Mouse (Mus musculus) CH12.LX (cell line): ENCODE measurements around the gene Map3k20. TPM values are rescaled to one million over a fixed set of nuclear protein-coding genes. Genes with fewer than 3 reads are reported as not detected.
A peak's percentile ranks its signal among the peaks of the same experiment; 100 is the strongest.

Source experiments
- DNase-seq: peaks from one replicate; pipeline ENCODE4 v3.0.0-alpha.2; 2013; ENCODE audit errors: extremely low read depth
- H3K27ac ChIP-seq: 2 replicates; pipeline ENCODE4 v1.5.1; 2012; ENCODE audit warnings: low read depth, mild to moderate bottlenecking, control low read depth, moderate library complexity; ENCODE audit not compliant: insufficient read depth
- H3K27me3 ChIP-seq: replicated peaks from 2 replicates; pipeline ENCODE3; 2012; ENCODE audit warnings: inconsistent platforms
- H3K36me3 ChIP-seq, 2 experiments: replicated peaks in 1 of 2; 2 replicates each; pipeline versions ENCODE3 to v1.6.1; 2012; ENCODE audit warnings: inconsistent platforms in 1 of 2, low read length in 1 of 2, mild to moderate bottlenecking in 1 of 2, mixed read lengths in 1 of 2, moderate library complexity in 1 of 2; ENCODE audit not compliant: control insufficient read depth in 1 of 2, insufficient read depth in 1 of 2
- H3K4me1 ChIP-seq, 2 experiments: 2 replicates each; pipeline ENCODE4 v1.6.1; 2012; ENCODE audit warnings: inconsistent platforms in 1 of 2, moderate library complexity in 1 of 2; ENCODE audit not compliant: insufficient read depth in 2 of 2, control insufficient read depth in 1 of 2
- H3K4me2 ChIP-seq: 2 replicates; pipeline ENCODE4 v1.6.1; 2012; ENCODE audit warnings: low read depth, mild to moderate bottlenecking, control low read depth; ENCODE audit not compliant: poor library complexity, insufficient read depth, severe bottlenecking
- H3K4me3 ChIP-seq, 3 experiments: fragments of 150-350 bp in 1 of 3; sonication (generic) in 1 of 3; replicated peaks in 1 of 3; 2 replicates each; pipeline versions ENCODE3 to v1.5.1; 2011 to 2012; ENCODE audit warnings: low read depth in 2 of 3, low read length in 2 of 3, mild to moderate bottlenecking in 2 of 3, moderate library complexity in 2 of 3, control low read depth in 1 of 3, improper control_type of control experiment in 1 of 3, inconsistent platforms in 1 of 3, mixed read lengths in 1 of 3; ENCODE audit not compliant: poor library complexity in 1 of 3
- H3K79me2 ChIP-seq: replicated peaks from 2 replicates; pipeline ENCODE4 v1.6.1; 2012; ENCODE audit warnings: mild to moderate bottlenecking, moderate library complexity; ENCODE audit not compliant: control insufficient read depth, poor library complexity, insufficient read depth, severe bottlenecking; ENCODE audit errors: extremely low read depth
- H3K9ac ChIP-seq: 2 replicates; pipeline ENCODE4 v1.6.1; 2012; ENCODE audit warnings: low read depth, mild to moderate bottlenecking, control low read depth, moderate library complexity; ENCODE audit not compliant: insufficient read depth
- H3K9me3 ChIP-seq: replicated peaks from 2 replicates; pipeline ENCODE3; 2012; ENCODE audit warnings: low read length, inconsistent platforms, mixed read lengths
- BHLHE40 ChIP-seq: IDR thresholded peaks from 2 replicates; pipeline ENCODE4 v1.6.1; 2011; ENCODE audit warnings: mild to moderate bottlenecking, low read depth, low read length, improper control_type of control experiment
- CHD1 ChIP-seq: IDR thresholded peaks from 2 replicates; pipeline ENCODE4 v1.6.1; 2012; ENCODE audit warnings: low read depth, low read length, improper control_type of control experiment, inconsistent platforms
- CHD2 ChIP-seq: IDR thresholded peaks from 2 replicates; pipeline ENCODE4 v1.6.1; 2011; ENCODE audit warnings: low read length, improper control_type of control experiment
- CTCF ChIP-seq, 2 experiments: IDR thresholded peaks in 1 of 2; conservative IDR thresholded peaks in 1 of 2; 2 replicates each; pipeline ENCODE4 v1.5.1; 2011 to 2012; ENCODE audit warnings: low read depth in 2 of 2, low read length in 2 of 2, improper control_type of control experiment in 1 of 2, inconsistent platforms in 1 of 2, mild to moderate bottlenecking in 1 of 2, moderate library complexity in 1 of 2
- E2F4 ChIP-seq: IDR thresholded peaks from 2 replicates; pipeline ENCODE4 v1.6.1; 2011; ENCODE audit warnings: low read depth, low read length, improper control_type of control experiment; ENCODE audit not compliant: insufficient replicate concordance
- ELF1 ChIP-seq: IDR thresholded peaks from 2 replicates; pipeline ENCODE4 v1.6.1; 2014; ENCODE audit warnings: low read depth, mild to moderate bottlenecking, inconsistent platforms, low read length, improper control_type of control experiment
- ETS1 ChIP-seq: conservative IDR thresholded peaks from 2 replicates; pipeline ENCODE4 v1.6.1; 2012; ENCODE audit warnings: low read depth, mild to moderate bottlenecking, inconsistent platforms, low read length, improper control_type of control experiment, moderate library complexity
- GABPA ChIP-seq: IDR thresholded peaks from 2 replicates; pipeline ENCODE4 v1.6.1; 2012; ENCODE audit warnings: low read depth, low read length, improper control_type of control experiment, inconsistent platforms; ENCODE audit not compliant: insufficient replicate concordance
- IRF4 ChIP-seq: IDR thresholded peaks from 2 replicates; pipeline ENCODE4 v1.6.1; 2014; ENCODE audit warnings: low read depth, mild to moderate bottlenecking, inconsistent platforms, low read length, improper control_type of control experiment
- KAT2A ChIP-seq: IDR thresholded peaks from 2 replicates; pipeline ENCODE4 v1.6.1; 2012; ENCODE audit warnings: low read length, improper control_type of control experiment, inconsistent platforms; ENCODE audit not compliant: insufficient replicate concordance
- MAFK ChIP-seq: IDR thresholded peaks from 2 replicates; pipeline ENCODE4 v1.6.1; 2011; ENCODE audit warnings: low read length, improper control_type of control experiment; ENCODE audit not compliant: insufficient replicate concordance
- MAX ChIP-seq: IDR thresholded peaks from 2 replicates; pipeline ENCODE4 v1.6.1; 2011; ENCODE audit warnings: low read length, improper control_type of control experiment
- MXI1 ChIP-seq: IDR thresholded peaks from 2 replicates; pipeline ENCODE4 v1.6.1; 2011; ENCODE audit warnings: mild to moderate bottlenecking, low read depth, low read length, improper control_type of control experiment
- MYC ChIP-seq: IDR thresholded peaks from 2 replicates; pipeline ENCODE4 v1.6.1; 2011; ENCODE audit warnings: low read depth, mild to moderate bottlenecking, improper control_type of control experiment, low read length
- NELFE ChIP-seq: IDR thresholded peaks from 2 replicates; pipeline ENCODE4 v1.6.1; 2011; ENCODE audit warnings: low read depth, low read length, improper control_type of control experiment
- NRF1 ChIP-seq: IDR thresholded peaks from 2 replicates; pipeline ENCODE4 v1.6.1; 2014; ENCODE audit warnings: low read depth, mild to moderate bottlenecking, inconsistent platforms, low read length, improper control_type of control experiment, moderate library complexity
- PAX5 ChIP-seq: IDR thresholded peaks from 2 replicates; pipeline ENCODE4 v1.6.1; 2012; ENCODE audit warnings: low read length, inconsistent platforms, mixed read lengths
- POLR2A ChIP-seq: IDR thresholded peaks from 2 replicates; pipeline ENCODE4 v1.6.1; 2011; ENCODE audit warnings: low read depth, mild to moderate bottlenecking, improper control_type of control experiment, low read length
- POLR2AphosphoS2 ChIP-seq: IDR thresholded peaks from 2 replicates; pipeline ENCODE4 v1.6.1; 2011; ENCODE audit warnings: low read depth, low read length, improper control_type of control experiment
- SIN3A ChIP-seq: IDR thresholded peaks from 2 replicates; pipeline ENCODE4 v1.6.1; 2012; ENCODE audit warnings: low read length, improper control_type of control experiment, inconsistent platforms
- SMC3 ChIP-seq: IDR thresholded peaks from 2 replicates; pipeline ENCODE4 v1.6.1; 2011; ENCODE audit warnings: low read depth, low read length, improper control_type of control experiment
- TBP ChIP-seq: conservative IDR thresholded peaks from 2 replicates; pipeline ENCODE4 v1.6.1; 2011; ENCODE audit warnings: low read depth, low read length, improper control_type of control experiment
- TCF12 ChIP-seq: IDR thresholded peaks from 2 replicates; pipeline ENCODE4 v1.6.1; 2014; ENCODE audit warnings: low read depth, mild to moderate bottlenecking, inconsistent platforms, low read length, improper control_type of control experiment
- USF2 ChIP-seq: conservative IDR thresholded peaks from 2 replicates; pipeline ENCODE4 v1.6.1; 2011; ENCODE audit warnings: low read depth, low read length, improper control_type of control experiment
- ZC3H11A ChIP-seq: IDR thresholded peaks from 2 replicates; pipeline ENCODE4 v1.6.1; 2012; ENCODE audit warnings: low read depth, mild to moderate bottlenecking, inconsistent platforms, low read length, improper control_type of control experiment
- ZMIZ1 ChIP-seq: IDR thresholded peaks from 2 replicates; pipeline ENCODE4 v1.6.1; 2012; ENCODE audit warnings: low read depth, mild to moderate bottlenecking, inconsistent platforms, low read length, improper control_type of control experiment
- dilution Hi-C: fragments of 300-500 bp; cut with MboI; formaldehyde crosslinking; loops from 2 replicates; pipeline ENCODE4 v1.14.3; 2020; ENCODE audit warnings: low sequenced_read_pairs; ENCODE audit not compliant: extremely low pct_unique_long_range_greater_than_20kb, extremely low pct_ligation_motif_present
- in situ Hi-C: fragments of 300-500 bp; cut with MboI; formaldehyde crosslinking; loops from 3 replicates; pipeline ENCODE4 v1.14.3; 2019; ENCODE audit warnings: low sequenced_read_pairs, low pct_ligation_motif_present, low pct_unique_long_range_greater_than_20kb, mixed read lengths
- polyA plus RNA-seq: library from polyadenylated mRNA; unstranded; fragments of >175 nt; gene quantifications from 2 replicates; pipeline ENCODE4 v1.2.1, GENCODE M21; 2012; ENCODE audit warnings: low read depth; ENCODE audit not compliant: insufficient read length
- total RNA-seq, 2 experiments: library from RNA; depleted of rRNA; stranded (reverse); fragments of 300-350 nt in 1 of 2; fragments of >200 nt in 1 of 2; gene quantifications; 2 replicates each; pipeline ENCODE4 v1.2.3; 2012 to 2014

Map3k20 gene
- total and polyA plus RNA-seq, 3 experiments, result 4.1 to 6.6 (median 6.1) TPM

- no peaks in the 10 kb centered on the region for H3K27me3 ChIP-seq
- no peaks in the 10 kb centered on the region for H3K9me3 ChIP-seq
- H3K4me2 ChIP-seq, result peak within 1 kb of the TSS; percentile 88
- peak; percentile 38; the same call in 1 of the 2 replicates for TF ChIP-seq MYC
- peak; percentile 60 for TF ChIP-seq NELFE
- TF ChIP-seq E2F4, result peak; percentile 100
- TF ChIP-seq POLR2A, result peak; percentile 81
- TF ChIP-seq TBP, result peak; percentile 87
- TF ChIP-seq NRF1, result 0 out of 2 replicates have a peak, but pooled peaks have one; percentile 16
- TF ChIP-seq POLR2AphosphoS2, result peak; percentile 41; the same call in 1 of the 2 replicates
- no peak for TF ChIP-seq SMC3
- peak; percentile 38; the same call in 1 of the 2 replicates for TF ChIP-seq TCF12
- TF ChIP-seq KAT2A, result 0 out of 2 replicates have a peak, but pooled peaks have one; percentile 33
- no peak for TF ChIP-seq USF2
- TF ChIP-seq BHLHE40, result peak; percentile 55
- TF ChIP-seq PAX5, result no peak
- peaks cover 12 to 28% of the 10 kb centered on the region in 2 experiments for H3K36me3 ChIP-seq
- peak; percentile 86 for DNase-seq
- peaks cover 12 to 49% of the 10 kb centered on the region in 2 experiments for H3K4me1 ChIP-seq
- H3K9ac ChIP-seq, result peak within 1 kb of the TSS; percentile 81
- in situ Hi-C loops, result no loop called here
- dilution Hi-C loops, result no loop called here
- H3K4me3 ChIP-seq, result peak within 1 kb of the TSS; percentile 88 to 95 (median 92)
- H3K79me2 ChIP-seq, result peaks cover 40% of the 10 kb centered on the region
- peak within 1 kb of the TSS; percentile 74 for H3K27ac ChIP-seq
Observed at GRCm38 (mm10) chr2:72475797-72476485, 190.5 kb downstream of the Map3k20 start, which contains the start of gene Cdca7. Cdca7 (plus strand) TSS chr2:72476159.

GRCm38 (mm10) chr2:72476486-72477211 is 191.2 kb downstream of the Map3k20 start:
- dilution Hi-C loops, result no loop called here
- in situ Hi-C loops, result no loop called here

More at GRCm38 (mm10) chr2:72476486-72477211, 191.2 kb downstream of the Map3k20 start:
- Histone ChIP-seq H3K27ac (peak overlapping the region; percentile 74), H3K4me3 (peak overlapping the region; percentile 88 to 95 (median 92)), H3K79me2 (peaks cover 40% of the 10 kb centered on the region), H3K4me2 (peak overlapping the region; percentile 88), H3K4me1 (peaks cover 12 to 49% of the 10 kb centered on the region in 2 experiments), H3K9me3 (no peaks in the 10 kb centered on the region), H3K27me3 (no peaks in the 10 kb centered on the region), H3K9ac (peak overlapping the region; percentile 81), H3K36me3 (peaks cover 14 to 35% of the 10 kb centered on the region in 2 experiments)
- DNase-seq, result peak; percentile 64
- TF ChIP-seq BHLHE40, result peak; percentile 85
- TF ChIP-seq SMC3, result no peak
- peak; percentile 90 for TF ChIP-seq MYC
- TF ChIP-seq GABPA, result no peak
- TF ChIP-seq IRF4, result no peak
- TF ChIP-seq SIN3A, result peak; percentile 2; the same call in 1 of the 2 replicates
- TF ChIP-seq ETS1, result no peak
- no peak for TF ChIP-seq ELF1
- peak; percentile 91 for TF ChIP-seq MXI1
- TF ChIP-seq POLR2A, result no peak
- TF ChIP-seq MAX, result peak; percentile 94
- 0 out of 2 replicates have a peak, but pooled peaks have one; percentile 23 for TF ChIP-seq TCF12
- no peak for TF ChIP-seq MAFK
- peak; percentile 62 for TF ChIP-seq CHD2
- no peak for TF ChIP-seq CTCF (conservative IDR thresholded peaks at IDR 0.05 in 1 of 2, IDR thresholded peaks at IDR 0.05 in 1 of 2; ENCODE audit: low read depth in 2 of 2, low read length in 2 of 2)
- no peak for TF ChIP-seq E2F4
- TF ChIP-seq NRF1, result no peak
- no peak for TF ChIP-seq PAX5
- no peak; the same call in 1 of the 2 replicates for TF ChIP-seq CHD1
- TF ChIP-seq USF2, result no peak
- no peak for TF ChIP-seq ZC3H11A
- TF ChIP-seq POLR2AphosphoS2, result no peak
- TF ChIP-seq ZMIZ1, result peak; percentile 47; the same call in 1 of the 2 replicates
